In genomic region chr9:32412836-32413580, GRCm38 (mm10) we compare ENCODE assay signal across 31 mouse cellular contexts. TPM values are rescaled to one million over a fixed set of nuclear protein-coding genes. Genes with fewer than 3 reads are reported as not detected.
A peak's percentile ranks its signal among the peaks of the same experiment; 100 is the strongest.
DNase-seq lines count a peak whose midpoint lies in the region; ATAC-seq and TF ChIP-seq lines count a peak whose summit lies in the region.
"Had no signal": no experiment of that assay in that cellular context is flagged by ENCODE, and none has a peak within 500 bp of the region (broad histone marks: within the 10 kb centered on the region; RNA-seq: fewer than 3 reads in every experiment).

No protein-coding gene starts in this region.

- no peak overlapping the region for H3K4me2 ChIP-seq in intestine, embryonic 14.5 days (ENCODE audit: low read length)
- no peak overlapping the region for H3K4me2 ChIP-seq in intestine, postnatal 0 days (replicated peaks; ENCODE audit: low read depth)
- no peak overlapping the region for H3K4me2 ChIP-seq in stomach, embryonic 16.5 days (ENCODE audit: low read depth, low read length)
- H3K4me2 ChIP-seq in liver, postnatal 0 days (ENCODE audit: low read depth, low read length) = no peak overlapping the region
- H3K4me2 ChIP-seq: forebrain, embryonic 15.5 days; hindbrain, embryonic 13.5 days; limb, embryonic 13.5 days; liver, embryonic 13.5 days; midbrain, embryonic 12.5 days; neural tube, embryonic 12.5 days had no signal

- no peak overlapping the region for H3K4me3 ChIP-seq in heart, embryonic 10.5 days
- no peak overlapping the region for H3K4me3 ChIP-seq in intestine, embryonic 14.5 days (ENCODE audit: low read depth, low read length)
- H3K4me3 ChIP-seq in intestine, postnatal 0 days (ENCODE audit: low read depth, low read length) = no peak overlapping the region
- H3K4me3 ChIP-seq in stomach, embryonic 16.5 days (replicated peaks; ENCODE audit: low read length) = no peak overlapping the region
- no peak overlapping the region for H3K4me3 ChIP-seq in liver, postnatal 0 days (ENCODE audit: low read depth, low read length)
- H3K4me3 ChIP-seq: forebrain, embryonic 15.5 days; hindbrain, embryonic 13.5 days; layer of hippocampus, adult 2 months; left cerebral cortex, adult 2 months; limb, embryonic 13.5 days; liver, embryonic 13.5 days; megakaryocyte, embryonic 14.5 days; midbrain, embryonic 12.5 days; myocyte; neural tube, embryonic 12.5 days had no signal

- no peak overlapping the region for H3K27ac ChIP-seq in heart, embryonic 10.5 days
- peak overlapping the region; percentile 62; the same call in 1 of the 2 replicates for H3K27ac ChIP-seq in intestine, embryonic 14.5 days (ENCODE audit: low read depth)
- no peak overlapping the region for H3K27ac ChIP-seq in intestine, postnatal 0 days (ENCODE audit: low read depth, low read length)
- no peak overlapping the region for H3K27ac ChIP-seq in stomach, embryonic 16.5 days (ENCODE audit: low read length)
- H3K27ac ChIP-seq in liver, postnatal 0 days (ENCODE audit: low read depth) = no peak overlapping the region
- H3K27ac ChIP-seq: forebrain, embryonic 15.5 days; hindbrain, embryonic 13.5 days; layer of hippocampus, adult 2 months; left cerebral cortex, adult 2 months; limb, embryonic 13.5 days; liver, embryonic 13.5 days; midbrain, embryonic 12.5 days; neural tube, embryonic 12.5 days had no signal

- peak; percentile 87 for DNase-seq in heart, adult 11 months
- DNase-seq in heart, embryonic 10.5 days (ENCODE audit: low spot score) = no peak
- peak; percentile 73 for DNase-seq in intestine, embryonic 14.5 days (ENCODE audit: low spot score)
- DNase-seq in forelimb bud, embryonic 11.5 days (ENCODE audit: low read depth, low spot score) = peak; percentile 18
- no peak for DNase-seq in liver, postnatal 0 days
- DNase-seq: adrenal gland, adult 8-10 months; cerebellum, adult 8-10 months; cerebellum, postnatal 25 days; heart, postnatal 4 days; kidney, adult 2 months; kidney, postnatal 36 days; liver, embryonic 13.5 days; lung, adult 2 months; lung, postnatal 36 days; right cerebral cortex, adult 18-20 months; right cerebral cortex, postnatal 4 days; thymus, postnatal 14 days had no signal

- no peak for TF ChIP-seq CTCF in intestine, postnatal 0 days (IDR thresholded peaks at IDR 0.05; ENCODE audit: low read depth)
- TF ChIP-seq CTCF in liver, postnatal 0 days (IDR thresholded peaks at IDR 0.05; ENCODE audit: low read depth) = no peak

- no peak for TF ChIP-seq EP300 in liver, postnatal 0 days (IDR thresholded peaks at IDR 0.05; ENCODE audit: low read depth)

- peaks cover 21% of the 10 kb centered on the region; the same call in 1 of the 2 replicates for H3K4me1 ChIP-seq in heart, embryonic 10.5 days
- H3K4me1 ChIP-seq in intestine, embryonic 14.5 days (replicated peaks; ENCODE audit: control insufficient read depth, insufficient read depth, low read length) = peaks cover 14% of the 10 kb centered on the region; the same call in 1 of the 2 replicates
- no peaks in the 10 kb centered on the region for H3K4me1 ChIP-seq in intestine, postnatal 0 days (replicated peaks; ENCODE audit: control insufficient read depth, insufficient read depth, low read length)
- H3K4me1 ChIP-seq in stomach, embryonic 16.5 days (ENCODE audit: control insufficient read depth, insufficient read depth, low read length) = no peaks in the 10 kb centered on the region; the same call in 1 of the 2 replicates
- H3K4me1 ChIP-seq in liver, postnatal 0 days (ENCODE audit: insufficient read depth) = peaks cover 3% of the 10 kb centered on the region; the same call in 1 of the 2 replicates

- peak; percentile 78 for ATAC-seq in intestine, embryonic 14.5 days (replicated peaks; ENCODE audit: low FRiP score, low TSS enrichment, low read depth)
- no peak for ATAC-seq in intestine, postnatal 0 days
- peak; percentile 69; the same call in 1 of the 2 replicates for ATAC-seq in stomach, embryonic 16.5 days (ENCODE audit: insufficient read depth, low FRiP score)
- ATAC-seq in liver, postnatal 0 days = no peak

- no peaks in the 10 kb centered on the region for H3K9me3 ChIP-seq in heart, embryonic 10.5 days
- H3K9me3 ChIP-seq in intestine, embryonic 14.5 days (ENCODE audit: control insufficient read depth, low read length) = no peaks in the 10 kb centered on the region
- no peaks in the 10 kb centered on the region for H3K9me3 ChIP-seq in intestine, postnatal 0 days (ENCODE audit: control insufficient read depth)
- no peaks in the 10 kb centered on the region for H3K9me3 ChIP-seq in stomach, embryonic 16.5 days (replicated peaks; ENCODE audit: control insufficient read depth, low read length)
- H3K9me3 ChIP-seq in liver, postnatal 0 days (ENCODE audit: low read length) = no peaks in the 10 kb centered on the region
- H3K9me3 ChIP-seq: forebrain, embryonic 15.5 days; hindbrain, embryonic 13.5 days; limb, embryonic 13.5 days; liver, embryonic 13.5 days; megakaryocyte, embryonic 14.5 days; midbrain, embryonic 12.5 days; neural tube, embryonic 12.5 days had no signal

- H3K27me3 ChIP-seq in heart, embryonic 10.5 days (ENCODE audit: insufficient read depth, poor library complexity, severe bottlenecking) = peaks cover 16% of the 10 kb centered on the region
- H3K27me3 ChIP-seq in intestine, embryonic 14.5 days (replicated peaks; ENCODE audit: control insufficient read depth, insufficient read depth, low read length) = peaks cover 6% of the 10 kb centered on the region; the same call in 1 of the 2 replicates
- H3K27me3 ChIP-seq in intestine, postnatal 0 days (replicated peaks; ENCODE audit: control insufficient read depth, insufficient read depth, low read length) = peaks cover 7% of the 10 kb centered on the region; the same call in 1 of the 2 replicates
- H3K27me3 ChIP-seq in stomach, embryonic 16.5 days (ENCODE audit: control insufficient read depth, insufficient read depth, low read length) = peaks cover under 1% of the 10 kb centered on the region; the same call in 1 of the 2 replicates
- peaks cover 4% of the 10 kb centered on the region; the same call in 1 of the 2 replicates for H3K27me3 ChIP-seq in liver, postnatal 0 days (ENCODE audit: insufficient read depth, low read length)

- 63% methylated on average over 10 of the region's 10 CpGs for WGBS in heart, embryonic 10.5 days
- WGBS in intestine, embryonic 14.5 days = 31% methylated on average over 10 of the region's 10 CpGs
- 48% methylated on average over 10 of the region's 10 CpGs for WGBS in intestine, postnatal 0 days
- WGBS in stomach, embryonic 16.5 days = 42% methylated on average over 10 of the region's 10 CpGs
- WGBS in liver, postnatal 0 days (ENCODE audit: insufficient replicate concordance) = 70% methylated on average over 10 of the region's 10 CpGs

- H3K36me3 ChIP-seq in heart, embryonic 10.5 days = no peaks in the 10 kb centered on the region
- no peaks in the 10 kb centered on the region for H3K36me3 ChIP-seq in intestine, embryonic 14.5 days (ENCODE audit: control insufficient read depth, insufficient read depth, low read length)
- H3K36me3 ChIP-seq in intestine, postnatal 0 days (ENCODE audit: control insufficient read depth, insufficient read depth) = no peaks in the 10 kb centered on the region
- H3K36me3 ChIP-seq in stomach, embryonic 16.5 days (ENCODE audit: control insufficient read depth, insufficient read depth, low read length) = no peaks in the 10 kb centered on the region
- H3K36me3 ChIP-seq in liver, postnatal 0 days (replicated peaks; ENCODE audit: insufficient read depth, low read length) = no peaks in the 10 kb centered on the region
- H3K36me3 ChIP-seq: forebrain, embryonic 15.5 days; G1E; hindbrain, embryonic 13.5 days; limb, embryonic 13.5 days; liver, embryonic 13.5 days; midbrain, embryonic 12.5 days; neural tube, embryonic 12.5 days had no signal

- no peak overlapping the region for H3K9ac ChIP-seq in intestine, embryonic 14.5 days (ENCODE audit: low read length)
- H3K9ac ChIP-seq in intestine, postnatal 0 days (ENCODE audit: low read depth, low read length) = no peak overlapping the region
- no peak overlapping the region for H3K9ac ChIP-seq in stomach, embryonic 16.5 days (ENCODE audit: low read length)
- H3K9ac ChIP-seq in liver, postnatal 0 days (replicated peaks) = no peak overlapping the region
- H3K9ac ChIP-seq: forebrain, embryonic 15.5 days; hindbrain, embryonic 13.5 days; limb, embryonic 13.5 days; liver, embryonic 13.5 days; midbrain, embryonic 12.5 days; neural tube, embryonic 12.5 days had no signal

RNA-seq across cellular contexts. Expression of gene Kcnj1, which starts 40.7 kb away (rescaled TPM):
- not detected in 2 replicates for polyA plus RNA-seq in heart, embryonic 10.5 days (2016; fragmentation: Nextera tagmentation; extraction: Ambion mirVana)
- not detected in 2 replicates for polyA plus RNA-seq in intestine, embryonic 14.5 days (2014; fragmentation: Nextera tagmentation; extraction: Ambion mirVana)
- polyA plus RNA-seq in intestine, postnatal 0 days (2015; fragmentation: Nextera tagmentation; extraction: Ambion mirVana) = not detected in 2 replicates
- not detected in 2 replicates for polyA plus RNA-seq in stomach, embryonic 16.5 days (2015; fragmentation: Nextera tagmentation; extraction: Ambion mirVana)
- not detected in 2 replicates for polyA plus RNA-seq in liver, postnatal 0 days (2015; fragmentation: Nextera tagmentation; extraction: Ambion mirVana)
- polyA plus RNA-seq: embryonic facial prominence, embryonic 11.5 days; forebrain, embryonic 15.5 days; G1E; hindbrain, embryonic 13.5 days; limb, embryonic 13.5 days; liver, embryonic 13.5 days; lung, adult 2 months; midbrain, embryonic 12.5 days; midbrain, postnatal 0 days; myocyte; neural tube, embryonic 12.5 days had no signal

Comparison
In these comparisons a context has a peak if more than half of its experiments do, and no peak if none do; other contexts are left out.
1. DNase-seq: peak in heart, adult 11 months (single experiment), intestine, embryonic 14.5 days (single experiment) and forelimb bud, embryonic 11.5 days (single experiment); none in heart, embryonic 10.5 days (single experiment) and liver, postnatal 0 days (single experiment).
2. ATAC-seq: peak in intestine, embryonic 14.5 days (single experiment) and stomach, embryonic 16.5 days (single experiment); none in intestine, postnatal 0 days (single experiment) and liver, postnatal 0 days (single experiment).